Mouse (Mus musculus): Measurements from ENCODE around the gene Nr2c1. TPM values are rescaled to one million over a fixed set of nuclear protein-coding genes. Genes with fewer than 3 reads are reported as not detected.

The Nr2c1 gene
- polyA plus RNA-seq (2015; fragmentation: Nextera tagmentation; extraction: Ambion mirVana): 2.5 TPM in 2 replicates

DNA sequence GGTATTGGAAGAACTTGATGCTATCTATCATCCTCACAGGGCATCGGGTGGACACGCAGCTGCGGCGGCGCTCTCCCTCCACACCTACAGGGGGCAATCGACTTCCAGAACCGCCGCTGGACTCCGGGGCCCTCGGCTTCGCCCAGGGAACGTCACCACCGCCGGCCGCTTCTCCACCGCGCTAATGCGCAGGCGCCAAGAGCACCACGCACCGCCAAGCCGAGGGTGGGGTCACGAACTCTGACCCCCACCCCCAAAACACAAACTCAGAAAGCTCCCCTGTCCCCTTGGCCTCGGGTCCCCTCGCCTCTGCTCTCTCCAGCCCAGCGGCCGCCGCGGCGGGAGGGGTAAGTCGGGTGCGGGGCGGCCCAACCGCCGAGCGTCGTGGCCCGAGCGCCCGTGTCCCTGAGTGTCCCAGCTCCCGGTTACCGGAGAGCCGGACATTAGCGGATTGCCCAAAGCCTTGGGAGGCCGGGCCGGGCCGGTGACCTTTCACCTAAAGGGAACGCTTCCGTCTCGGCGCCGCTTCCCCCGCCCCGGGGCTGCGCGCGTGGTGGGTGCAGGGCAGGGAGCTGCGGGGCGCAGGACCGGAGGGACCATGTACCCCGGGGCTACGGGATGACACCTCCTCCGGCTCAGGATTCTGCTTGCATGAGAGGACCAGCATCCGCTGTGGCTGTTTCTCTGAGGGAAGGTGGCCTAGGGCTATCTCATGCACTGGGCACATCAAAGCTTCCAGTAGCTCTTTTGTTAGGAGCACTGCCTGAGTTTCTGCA, at the start of gene Nr2c1:
Gene Nr2c1, plus strand, starts transcription at position 268 of the 776 bp plus-strand sequence.
- WGBS (ENCODE audit: insufficient replicate concordance): under 1% methylated on average over 64 of the region's 64 CpGs
- ATAC-seq (ENCODE audit: low read depth): peak; percentile 90

DNA sequence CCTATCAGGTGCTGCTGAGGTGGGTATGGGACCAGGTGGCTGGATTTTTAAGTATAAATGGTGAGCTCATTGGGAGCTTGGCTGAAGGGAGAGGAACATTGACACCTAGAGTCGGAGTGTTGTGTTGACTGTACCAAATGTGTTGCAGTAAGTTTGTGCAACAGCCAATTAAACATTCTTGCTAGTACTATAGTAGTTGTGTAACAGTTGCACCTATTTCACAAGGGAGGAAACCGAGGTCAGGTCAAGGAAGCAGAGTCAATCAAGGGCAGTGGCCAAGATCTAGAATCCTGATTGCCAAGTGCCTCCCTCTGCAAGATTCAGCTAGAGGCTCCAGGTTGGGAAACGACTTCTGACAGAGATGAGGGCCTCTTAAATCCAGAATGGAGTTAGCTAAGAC, 49.7 kb upstream of the Nr2c1 start:
- H3K36me3 ChIP-seq (ENCODE audit: control insufficient read depth, insufficient read depth): no peaks in the 10 kb centered on the region
- H3K27me3 ChIP-seq (ENCODE audit: control insufficient read depth, insufficient read depth, low read depth, low read length): no peaks in the 10 kb centered on the region
- no peak overlapping the region for H3K9ac ChIP-seq (ENCODE audit: low read depth, low read length)
- WGBS (ENCODE audit: insufficient replicate concordance): 52% methylated on average over 3 of the region's 3 CpGs
- peaks cover 19% of the 10 kb centered on the region for H3K4me1 ChIP-seq (ENCODE audit: control insufficient read depth, low read depth, low read length)
- H3K9me3 ChIP-seq (replicated peaks; ENCODE audit: control insufficient read depth, low read length): no peaks in the 10 kb centered on the region
- H3K4me3 ChIP-seq (ENCODE audit: low read depth, low read length): no peak overlapping the region
- H3K27ac ChIP-seq (ENCODE audit: low read length): no peak overlapping the region
- ATAC-seq (ENCODE audit: low read depth): peak; percentile 52
- no peak overlapping the region for H3K4me2 ChIP-seq (ENCODE audit: low read depth, low read length)

More for the DNA sequence above, at the start of gene Nr2c1:
- Histone ChIP-seq H3K9me3 (replicated peaks; ENCODE audit: control insufficient read depth, low read length) (no peaks in the 10 kb centered on the region), H3K36me3 (ENCODE audit: control insufficient read depth, insufficient read depth) (no peaks in the 10 kb centered on the region), H3K4me2 (ENCODE audit: low read depth, low read length) (peak within 1 kb of the TSS; percentile 76), H3K4me1 (ENCODE audit: control insufficient read depth, low read depth, low read length) (peaks cover 14% of the 10 kb centered on the region), H3K4me3 (ENCODE audit: low read depth, low read length) (peak within 1 kb of the TSS; percentile 74), H3K9ac (ENCODE audit: low read depth, low read length) (peak within 1 kb of the TSS; percentile 77), H3K27me3 (ENCODE audit: control insufficient read depth, insufficient read depth, low read depth, low read length) (no peaks in the 10 kb centered on the region), H3K27ac (ENCODE audit: low read length) (peak within 1 kb of the TSS; percentile 87)

DNA sequence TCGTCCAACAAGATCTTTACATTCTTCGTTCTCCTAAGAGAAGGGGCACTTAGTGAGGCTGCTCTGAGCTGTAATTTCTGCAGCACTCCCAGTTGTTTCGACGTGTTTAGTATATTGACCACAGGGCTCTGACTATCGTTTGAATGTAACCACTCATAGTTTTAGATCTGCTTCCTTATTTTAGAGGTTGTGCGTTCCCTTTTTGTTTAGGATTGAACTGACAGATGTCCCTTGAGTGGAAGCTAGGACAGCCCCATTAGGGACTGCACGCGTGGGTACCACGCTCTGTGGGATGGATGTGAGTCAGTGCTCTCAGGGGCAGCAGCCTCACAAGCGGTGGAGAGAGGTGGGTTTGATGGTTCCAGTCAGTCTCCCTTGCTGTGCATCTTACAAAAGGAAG, 42.3 kb upstream of the Nr2c1 start:
- Histone ChIP-seq H3K4me1 (ENCODE audit: control insufficient read depth, low read depth, low read length) (no peaks in the 10 kb centered on the region; the same call in 1 of the 2 replicates), H3K4me2 (ENCODE audit: low read depth, low read length) (no peak overlapping the region), H3K27me3 (ENCODE audit: control insufficient read depth, insufficient read depth, low read depth, low read length) (no peaks in the 10 kb centered on the region), H3K27ac (ENCODE audit: low read length) (no peak overlapping the region), H3K4me3 (ENCODE audit: low read depth, low read length) (no peak overlapping the region), H3K9ac (ENCODE audit: low read depth, low read length) (no peak overlapping the region), H3K36me3 (ENCODE audit: control insufficient read depth, insufficient read depth) (peaks cover 3% of the 10 kb centered on the region; the same call in 1 of the 2 replicates), H3K9me3 (replicated peaks; ENCODE audit: control insufficient read depth, low read length) (no peaks in the 10 kb centered on the region)
- 66% methylated on average over 10 of the region's 10 CpGs for WGBS (ENCODE audit: insufficient replicate concordance)
- ATAC-seq (ENCODE audit: low read depth): no peak

DNA sequence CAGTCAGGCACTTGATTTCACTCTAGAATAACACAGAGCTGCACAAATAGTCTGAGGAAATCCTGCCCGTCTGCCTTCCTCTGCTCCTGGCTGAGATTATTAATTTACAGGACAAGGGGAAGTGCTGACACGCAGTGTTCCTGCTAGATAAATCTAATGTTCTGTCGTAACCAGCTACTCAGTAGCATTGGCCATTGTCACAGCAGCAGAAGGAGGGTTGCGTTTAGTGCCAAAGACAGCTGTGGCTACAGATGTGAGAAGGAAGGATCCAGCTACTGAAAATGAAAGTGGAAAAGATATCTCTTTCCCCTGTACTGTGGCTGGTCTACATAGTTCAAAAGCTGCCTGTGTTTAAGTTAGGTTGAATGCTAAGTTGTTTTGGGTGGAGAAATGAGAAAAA, 40.7 kb upstream of the Nr2c1 start:
- WGBS (ENCODE audit: insufficient replicate concordance): 14% methylated on average over 4 of the region's 4 CpGs

DNA sequence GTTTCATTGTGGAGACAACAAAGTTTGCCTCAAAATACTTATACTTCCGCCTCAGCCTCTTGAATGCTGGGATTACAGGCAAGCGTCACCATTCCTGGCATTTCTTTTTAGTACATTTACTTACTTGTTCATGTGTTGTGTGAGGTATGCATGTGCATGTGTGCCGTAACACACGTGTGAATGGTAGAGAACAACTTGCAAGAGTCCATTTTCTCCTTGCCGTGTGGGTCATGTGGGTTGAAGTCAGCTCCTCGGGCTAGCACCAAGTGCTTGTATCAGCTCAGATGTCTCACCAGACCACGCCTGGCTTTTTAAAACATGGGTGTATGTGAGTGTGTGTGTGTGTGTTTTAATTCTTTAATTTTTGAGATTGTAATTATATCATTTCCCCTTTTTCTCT, 40.2 kb upstream of the Nr2c1 start:
- Histone ChIP-seq H3K9ac (ENCODE audit: low read depth, low read length) (no peak overlapping the region), H3K4me2 (ENCODE audit: low read depth, low read length) (no peak overlapping the region), H3K27ac (ENCODE audit: low read length) (0 out of 2 replicates have a peak overlapping the region, but pooled peaks have one; percentile 8), H3K4me1 (ENCODE audit: control insufficient read depth, low read depth, low read length) (no peaks in the 10 kb centered on the region), H3K36me3 (ENCODE audit: control insufficient read depth, insufficient read depth) (peaks cover 3% of the 10 kb centered on the region; the same call in 1 of the 2 replicates), H3K27me3 (ENCODE audit: control insufficient read depth, insufficient read depth, low read depth, low read length) (no peaks in the 10 kb centered on the region), H3K4me3 (ENCODE audit: low read depth, low read length) (no peak overlapping the region), H3K9me3 (replicated peaks; ENCODE audit: control insufficient read depth, low read length) (no peaks in the 10 kb centered on the region)
- no peak for ATAC-seq (ENCODE audit: low read depth)
- WGBS (ENCODE audit: insufficient replicate concordance): 72% methylated on average over 7 of the region's 7 CpGs

More for the DNA sequence above, 40.7 kb upstream of the Nr2c1 start:
- peak; percentile 75 for ATAC-seq (ENCODE audit: low read depth)
- Histone ChIP-seq H3K4me1 (ENCODE audit: control insufficient read depth, low read depth, low read length) (no peaks in the 10 kb centered on the region), H3K36me3 (ENCODE audit: control insufficient read depth, insufficient read depth) (peaks cover 3% of the 10 kb centered on the region; the same call in 1 of the 2 replicates), H3K4me3 (ENCODE audit: low read depth, low read length) (no peak overlapping the region), H3K9ac (ENCODE audit: low read depth, low read length) (no peak overlapping the region), H3K9me3 (replicated peaks; ENCODE audit: control insufficient read depth, low read length) (no peaks in the 10 kb centered on the region), H3K27ac (ENCODE audit: low read length) (0 out of 2 replicates have a peak overlapping the region, but pooled peaks have one; percentile 8), H3K4me2 (ENCODE audit: low read depth, low read length) (no peak overlapping the region), H3K27me3 (ENCODE audit: control insufficient read depth, insufficient read depth, low read depth, low read length) (no peaks in the 10 kb centered on the region)

DNA sequence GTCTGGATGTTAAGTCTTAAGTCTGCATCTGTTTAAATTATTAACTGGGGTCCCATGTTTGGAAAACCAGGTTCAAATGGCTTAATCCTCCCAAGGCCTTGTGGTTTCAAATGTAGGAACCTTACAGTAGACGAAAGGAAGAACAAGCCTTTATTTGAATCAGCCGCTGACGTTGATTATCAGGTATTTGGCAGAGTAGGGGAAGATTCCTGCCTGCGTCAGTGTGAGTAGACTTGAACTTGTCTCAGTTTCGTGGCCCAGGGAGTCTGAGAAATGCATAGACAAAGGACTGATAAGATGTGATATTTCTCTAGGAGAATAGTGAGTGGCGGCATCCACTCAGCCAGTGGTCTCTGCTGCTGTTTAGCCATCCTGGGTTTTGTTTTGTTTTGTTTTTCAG, 39.0 kb upstream of the Nr2c1 start:
- H3K4me1 ChIP-seq (ENCODE audit: control insufficient read depth, low read depth, low read length): no peaks in the 10 kb centered on the region
- H3K4me2 ChIP-seq (ENCODE audit: low read depth, low read length): no peak overlapping the region
- no peaks in the 10 kb centered on the region for H3K27me3 ChIP-seq (ENCODE audit: control insufficient read depth, insufficient read depth, low read depth, low read length)
- H3K9me3 ChIP-seq (replicated peaks; ENCODE audit: control insufficient read depth, low read length): no peaks in the 10 kb centered on the region
- 68% methylated on average over 6 of the region's 6 CpGs for WGBS (ENCODE audit: insufficient replicate concordance)
- no peak for ATAC-seq (ENCODE audit: low read depth)
- H3K36me3 ChIP-seq (ENCODE audit: control insufficient read depth, insufficient read depth): peaks cover 3% of the 10 kb centered on the region; the same call in 1 of the 2 replicates
- H3K4me3 ChIP-seq (ENCODE audit: low read depth, low read length): no peak overlapping the region
- H3K9ac ChIP-seq (ENCODE audit: low read depth, low read length): no peak overlapping the region
- H3K27ac ChIP-seq (ENCODE audit: low read length): no peak overlapping the region

DNA sequence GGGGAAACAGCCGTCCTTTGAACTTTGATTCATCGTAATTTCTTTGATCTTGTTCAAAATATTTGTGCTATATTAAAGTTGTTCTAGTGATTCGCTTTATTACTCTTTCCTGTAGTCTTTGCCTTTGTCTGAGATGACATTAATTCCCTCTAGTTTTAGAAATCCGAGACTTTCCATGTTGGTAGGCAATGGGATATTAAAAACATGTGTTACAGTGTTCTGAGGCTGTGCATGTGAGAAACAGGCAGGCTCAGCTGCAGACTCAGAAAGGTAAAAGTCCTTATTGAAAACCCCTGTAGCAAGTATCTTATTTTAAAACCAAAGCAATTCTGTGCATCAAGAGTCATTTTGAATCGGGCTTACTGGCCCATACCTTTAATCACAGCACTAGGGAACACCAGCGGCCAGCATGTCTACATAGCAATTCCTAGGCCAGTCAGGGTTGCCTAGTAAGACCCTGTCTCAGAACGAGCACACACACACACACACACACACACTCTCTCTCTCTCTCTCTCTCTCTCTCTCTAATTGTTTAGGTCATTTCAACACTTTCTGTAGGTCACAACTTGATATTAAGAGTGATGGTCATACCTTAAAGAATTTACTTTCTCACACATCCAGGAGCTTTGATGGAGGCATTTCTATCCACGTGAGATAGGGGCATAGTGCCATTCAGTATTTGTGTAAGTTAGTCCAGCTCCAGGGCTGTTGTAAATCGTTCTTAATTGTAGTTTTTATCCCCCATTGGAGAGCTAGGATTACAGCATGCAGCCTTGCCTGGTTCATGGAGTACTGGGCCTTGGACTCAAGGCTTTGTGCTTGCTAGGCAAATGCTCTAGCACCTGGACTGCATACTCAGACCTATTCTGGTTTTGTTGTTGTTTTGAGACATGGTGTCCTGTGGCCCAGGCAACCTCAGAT, 36.7 kb upstream of the Nr2c1 start:
- Histone ChIP-seq H3K4me3 (ENCODE audit: low read depth, low read length) (no peak overlapping the region), H3K36me3 (ENCODE audit: control insufficient read depth, insufficient read depth) (peaks cover under 1% of the 10 kb centered on the region; the same call in 1 of the 2 replicates), H3K27ac (ENCODE audit: low read length) (no peak overlapping the region), H3K4me2 (ENCODE audit: low read depth, low read length) (no peak overlapping the region), H3K4me1 (ENCODE audit: control insufficient read depth, low read depth, low read length) (peaks cover 11% of the 10 kb centered on the region), H3K9me3 (replicated peaks; ENCODE audit: control insufficient read depth, low read length) (no peaks in the 10 kb centered on the region), H3K9ac (ENCODE audit: low read depth, low read length) (no peak overlapping the region), H3K27me3 (ENCODE audit: control insufficient read depth, insufficient read depth, low read depth, low read length) (no peaks in the 10 kb centered on the region)
- WGBS (ENCODE audit: insufficient replicate concordance): 76% methylated on average over 9 of the region's 9 CpGs
- ATAC-seq (ENCODE audit: low read depth): no peak

DNA sequence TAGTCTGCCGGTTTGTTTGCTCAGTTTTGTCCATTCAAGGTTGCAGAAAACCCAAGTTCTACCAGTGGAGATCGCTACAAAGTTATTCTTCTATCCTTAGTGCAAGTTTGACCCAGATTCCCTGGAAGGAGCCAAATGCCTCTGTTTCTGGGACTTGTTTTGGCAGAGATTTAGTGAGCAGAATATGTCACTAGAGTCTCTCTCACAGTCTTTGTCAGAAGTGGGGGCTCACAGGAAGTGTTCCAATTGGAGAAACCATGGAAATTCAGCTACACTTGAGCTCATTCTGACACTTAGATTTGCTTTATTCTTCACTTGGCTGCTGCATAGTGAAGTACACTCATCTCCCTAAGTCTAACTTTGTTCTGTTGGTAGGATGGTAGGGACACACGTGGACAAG, 35.6 kb upstream of the Nr2c1 start:
- no peak overlapping the region for H3K9ac ChIP-seq (ENCODE audit: low read depth, low read length)
- no peaks in the 10 kb centered on the region for H3K36me3 ChIP-seq (ENCODE audit: control insufficient read depth, insufficient read depth)
- ATAC-seq (ENCODE audit: low read depth): no peak
- 75% methylated on average over 3 of the region's 3 CpGs for WGBS (ENCODE audit: insufficient replicate concordance)
- no peaks in the 10 kb centered on the region for H3K9me3 ChIP-seq (replicated peaks; ENCODE audit: control insufficient read depth, low read length)
- no peaks in the 10 kb centered on the region for H3K27me3 ChIP-seq (ENCODE audit: control insufficient read depth, insufficient read depth, low read depth, low read length)
- peaks cover 12% of the 10 kb centered on the region for H3K4me1 ChIP-seq (ENCODE audit: control insufficient read depth, low read depth, low read length)
- H3K27ac ChIP-seq (ENCODE audit: low read length): no peak overlapping the region
- no peak overlapping the region for H3K4me3 ChIP-seq (ENCODE audit: low read depth, low read length)
- H3K4me2 ChIP-seq (ENCODE audit: low read depth, low read length): no peak overlapping the region
